Mouse (Mus musculus): Measurements from ENCODE around the gene Pbrm1. TPM values are rescaled to one million over a fixed set of nuclear protein-coding genes. Genes with fewer than 3 reads are reported as not detected.

Pbrm1 gene
- polyA plus RNA-seq, 1 experiment from 2014 or later: 126 TPM

- H3K4me2 ChIP-seq (replicated peaks; ENCODE audit: low read depth, low read length): no peak overlapping the region
- 0 out of 2 replicates have a peak, but pooled peaks cover 5% of the 10 kb centered on the region for H3K9me3 ChIP-seq (ENCODE audit: low read length)
- H3K27ac ChIP-seq (ENCODE audit: low read length): peak overlapping the region; percentile 82
- peaks cover 33% of the 10 kb centered on the region for H3K4me1 ChIP-seq (ENCODE audit: insufficient read depth, low read length)
- H3K9ac ChIP-seq (replicated peaks; ENCODE audit: low read length): no peak overlapping the region; the same call in 1 of the 2 replicates
- H3K4me3 ChIP-seq (ENCODE audit: low read length): no peak overlapping the region
- ATAC-seq (ENCODE audit: low FRiP score, low TSS enrichment): no peak
- WGBS: 65% methylated on average over 11 of the region's 11 CpGs
- H3K36me3 ChIP-seq (ENCODE audit: insufficient read depth, low read length): peaks cover 72% of the 10 kb centered on the region
- H3K27me3 ChIP-seq (ENCODE audit: insufficient read depth, low read length): no peaks in the 10 kb centered on the region
These were observed 118.9 kb downstream of the Pbrm1 start for GRCm38 (mm10) chr14:31137791-31138190.

GRCm38 (mm10) chr14:31138219-31138896, 119.4 kb downstream of the Pbrm1 start:
- WGBS: 75% methylated on average over 30 of the region's 35 CpGs
- ATAC-seq (ENCODE audit: low FRiP score, low TSS enrichment): no peak

GRCm38 (mm10) chr14:31138897-31139429, 120.0 kb downstream of the Pbrm1 start:
- Histone ChIP-seq H3K4me3 (ENCODE audit: low read length) (no peak overlapping the region), H3K9ac (replicated peaks; ENCODE audit: low read length) (no peak overlapping the region), H3K27me3 (ENCODE audit: insufficient read depth, low read length) (no peaks in the 10 kb centered on the region), H3K27ac (ENCODE audit: low read length) (no peak overlapping the region), H3K36me3 (ENCODE audit: insufficient read depth, low read length) (peaks cover 79% of the 10 kb centered on the region), H3K4me2 (replicated peaks; ENCODE audit: low read depth, low read length) (no peak overlapping the region), H3K9me3 (ENCODE audit: low read length) (0 out of 2 replicates have a peak, but pooled peaks cover 5% of the 10 kb centered on the region), H3K4me1 (ENCODE audit: insufficient read depth, low read length) (peaks cover 21% of the 10 kb centered on the region)
- WGBS: 88% methylated on average over 9 of the region's 9 CpGs
- no peak for ATAC-seq (ENCODE audit: low FRiP score, low TSS enrichment)

More at GRCm38 (mm10) chr14:31138219-31138896, 119.4 kb downstream of the Pbrm1 start:
- H3K9me3 ChIP-seq (ENCODE audit: low read length): 0 out of 2 replicates have a peak, but pooled peaks cover 5% of the 10 kb centered on the region
- no peak overlapping the region for H3K4me2 ChIP-seq (replicated peaks; ENCODE audit: low read depth, low read length)
- H3K4me3 ChIP-seq (ENCODE audit: low read length): no peak overlapping the region
- no peaks in the 10 kb centered on the region for H3K27me3 ChIP-seq (ENCODE audit: insufficient read depth, low read length)
- peak overlapping the region; percentile 82; the same call in 1 of the 2 replicates for H3K27ac ChIP-seq (ENCODE audit: low read length)
- peaks cover 27% of the 10 kb centered on the region for H3K4me1 ChIP-seq (ENCODE audit: insufficient read depth, low read length)
- no peak overlapping the region for H3K9ac ChIP-seq (replicated peaks; ENCODE audit: low read length)
- peaks cover 78% of the 10 kb centered on the region for H3K36me3 ChIP-seq (ENCODE audit: insufficient read depth, low read length)

- H3K4me1 ChIP-seq (ENCODE audit: insufficient read depth, low read length): peaks cover 18% of the 10 kb centered on the region
- no peak overlapping the region for H3K4me2 ChIP-seq (replicated peaks; ENCODE audit: low read depth, low read length)
- no peak overlapping the region for H3K27ac ChIP-seq (ENCODE audit: low read length)
- H3K36me3 ChIP-seq (ENCODE audit: insufficient read depth, low read length): peaks cover 78% of the 10 kb centered on the region
- 87% methylated on average over 12 of the region's 12 CpGs for WGBS
- no peak overlapping the region for H3K9ac ChIP-seq (replicated peaks; ENCODE audit: low read length)
- H3K27me3 ChIP-seq (ENCODE audit: insufficient read depth, low read length): no peaks in the 10 kb centered on the region
- 0 out of 2 replicates have a peak, but pooled peaks cover 5% of the 10 kb centered on the region for H3K9me3 ChIP-seq (ENCODE audit: low read length)
- no peak for ATAC-seq (ENCODE audit: low FRiP score, low TSS enrichment)
- H3K4me3 ChIP-seq (ENCODE audit: low read length): no peak overlapping the region
These were observed 120.7 kb downstream of the Pbrm1 start for GRCm38 (mm10) chr14:31139666-31140065.

GRCm38 (mm10) chr14:31140141-31140540, 121.2 kb downstream of the Pbrm1 start:
- Histone ChIP-seq H3K27ac (ENCODE audit: low read length) (no peak overlapping the region), H3K27me3 (ENCODE audit: insufficient read depth, low read length) (no peaks in the 10 kb centered on the region)
- WGBS: 88% methylated on average over 15 of the region's 15 CpGs

GRCm38 (mm10) chr14:31141011-31141410, 122.1 kb downstream of the Pbrm1 start:
- Histone ChIP-seq H3K4me1 (ENCODE audit: insufficient read depth, low read length) (peaks cover 18% of the 10 kb centered on the region), H3K9me3 (ENCODE audit: low read length) (0 out of 2 replicates have a peak, but pooled peaks cover 5% of the 10 kb centered on the region), H3K27ac (ENCODE audit: low read length) (no peak overlapping the region), H3K4me2 (replicated peaks; ENCODE audit: low read depth, low read length) (no peak overlapping the region), H3K9ac (replicated peaks; ENCODE audit: low read length) (no peak overlapping the region), H3K4me3 (ENCODE audit: low read length) (no peak overlapping the region), H3K27me3 (ENCODE audit: insufficient read depth, low read length) (no peaks in the 10 kb centered on the region), H3K36me3 (ENCODE audit: insufficient read depth, low read length) (peaks cover 64% of the 10 kb centered on the region)
- 95% methylated on average over 14 of the region's 14 CpGs for WGBS
- ATAC-seq (ENCODE audit: low FRiP score, low TSS enrichment): no peak

More at GRCm38 (mm10) chr14:31140141-31140540, 121.2 kb downstream of the Pbrm1 start:
- Histone ChIP-seq H3K9me3 (ENCODE audit: low read length) (0 out of 2 replicates have a peak, but pooled peaks cover 5% of the 10 kb centered on the region), H3K4me2 (replicated peaks; ENCODE audit: low read depth, low read length) (no peak overlapping the region), H3K4me3 (ENCODE audit: low read length) (no peak overlapping the region), H3K4me1 (ENCODE audit: insufficient read depth, low read length) (peaks cover 18% of the 10 kb centered on the region), H3K9ac (replicated peaks; ENCODE audit: low read length) (no peak overlapping the region), H3K36me3 (ENCODE audit: insufficient read depth, low read length) (peaks cover 73% of the 10 kb centered on the region)
- ATAC-seq (ENCODE audit: low FRiP score, low TSS enrichment): no peak

- H3K4me2 ChIP-seq (replicated peaks; ENCODE audit: low read depth, low read length): no peak overlapping the region
- H3K4me1 ChIP-seq (ENCODE audit: insufficient read depth, low read length): no peaks in the 10 kb centered on the region
- no peak overlapping the region for H3K27ac ChIP-seq (ENCODE audit: low read length)
- no peak overlapping the region for H3K4me3 ChIP-seq (ENCODE audit: low read length)
- no peaks in the 10 kb centered on the region for H3K27me3 ChIP-seq (ENCODE audit: insufficient read depth, low read length)
- peaks cover 21% of the 10 kb centered on the region for H3K36me3 ChIP-seq (ENCODE audit: insufficient read depth, low read length)
- no peak for ATAC-seq (ENCODE audit: low FRiP score, low TSS enrichment)
- WGBS: 82% methylated on average over 11 of the region's 11 CpGs
- no peak overlapping the region for H3K9ac ChIP-seq (replicated peaks; ENCODE audit: low read length)
- H3K9me3 ChIP-seq (ENCODE audit: low read length): 0 out of 2 replicates have a peak, but pooled peaks cover 5% of the 10 kb centered on the region
These were observed 126.8 kb downstream of the Pbrm1 start for GRCm38 (mm10) chr14:31145694-31146093.

GRCm38 (mm10) chr14:31160196-31161150, 141.5 kb downstream of the Pbrm1 start:
- Histone ChIP-seq H3K9ac (replicated peaks; ENCODE audit: low read length) (no peak overlapping the region), H3K4me1 (ENCODE audit: insufficient read depth, low read length) (peaks cover 10% of the 10 kb centered on the region), H3K4me3 (ENCODE audit: low read length) (no peak overlapping the region), H3K36me3 (ENCODE audit: insufficient read depth, low read length) (no peaks in the 10 kb centered on the region), H3K27me3 (ENCODE audit: insufficient read depth, low read length) (no peaks in the 10 kb centered on the region), H3K27ac (ENCODE audit: low read length) (no peak overlapping the region), H3K4me2 (replicated peaks; ENCODE audit: low read depth, low read length) (no peak overlapping the region), H3K9me3 (ENCODE audit: low read length) (no peaks in the 10 kb centered on the region)
- ATAC-seq (ENCODE audit: low FRiP score, low TSS enrichment): no peak
- WGBS: 79% methylated on average over 27 of the region's 27 CpGs

- Histone ChIP-seq H3K27ac (ENCODE audit: low read length) (no peak overlapping the region), H3K4me3 (ENCODE audit: low read length) (no peak overlapping the region), H3K4me2 (replicated peaks; ENCODE audit: low read depth, low read length) (no peak overlapping the region), H3K27me3 (ENCODE audit: insufficient read depth, low read length) (no peaks in the 10 kb centered on the region), H3K9me3 (ENCODE audit: low read length) (no peaks in the 10 kb centered on the region), H3K36me3 (ENCODE audit: insufficient read depth, low read length) (no peaks in the 10 kb centered on the region), H3K9ac (replicated peaks; ENCODE audit: low read length) (no peak overlapping the region), H3K4me1 (ENCODE audit: insufficient read depth, low read length) (peaks cover 17% of the 10 kb centered on the region)
- ATAC-seq (ENCODE audit: low FRiP score, low TSS enrichment): no peak
- WGBS: 78% methylated on average over 7 of the region's 7 CpGs
These were observed 142.3 kb downstream of the Pbrm1 start for GRCm38 (mm10) chr14:31161191-31161590.

Data from kidney, embryonic 16.5 days (tissue).